Mouse (Mus musculus): ENCODE data around the gene Ccdc191. TPM values are rescaled to one million over a fixed set of nuclear protein-coding genes. Genes with fewer than 3 reads are reported as not detected.

Gene Ccdc191
- polyA plus RNA-seq, 1 experiment, result 0.12 TPM

DNA sequence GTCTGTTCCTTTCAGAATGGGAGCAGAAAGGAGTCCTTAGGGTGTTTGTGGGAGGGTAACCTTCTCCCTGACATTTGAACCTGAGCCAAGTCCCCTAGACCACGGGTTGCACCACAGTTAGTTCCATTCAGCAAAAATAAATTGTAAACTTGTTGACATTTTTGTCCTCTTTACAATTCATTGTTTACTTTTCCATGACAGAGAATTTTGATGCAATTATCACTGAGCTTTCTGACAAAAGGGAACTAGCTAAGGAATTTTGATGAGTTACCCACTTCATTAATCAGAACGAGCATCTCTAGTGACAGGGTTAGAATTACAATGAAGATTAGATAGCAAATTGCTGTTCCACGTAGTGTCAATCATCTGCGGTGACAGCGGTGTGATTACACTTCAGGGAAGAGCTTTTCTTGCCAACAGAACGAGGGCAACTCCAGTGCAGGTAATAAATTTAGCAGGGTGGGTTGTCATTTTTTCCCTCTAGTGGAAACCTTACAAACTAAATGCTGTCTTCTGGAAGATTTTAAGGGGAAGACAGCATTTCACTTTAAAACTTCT, 35.5 kb downstream of the Ccdc191 start:
- TF ChIP-seq TAL1 (IDR thresholded peaks at IDR 0.05; ENCODE audit: low read length) (no peak), GATA1 (IDR thresholded peaks at IDR 0.05; ENCODE audit: low read length) (no peak)
- Histone ChIP-seq H3K4me3 (replicated peaks) (no peak overlapping the region), H3K9me3 (ENCODE audit: control insufficient read depth, low read length) (no peaks in the 10 kb centered on the region), H3K4me1 (ENCODE audit: control insufficient read depth) (no peaks in the 10 kb centered on the region), H3K27me3 (ENCODE audit: control insufficient read depth) (no peaks in the 10 kb centered on the region), H3K36me3 (ENCODE audit: control insufficient read depth) (no peaks in the 10 kb centered on the region)

DNA sequence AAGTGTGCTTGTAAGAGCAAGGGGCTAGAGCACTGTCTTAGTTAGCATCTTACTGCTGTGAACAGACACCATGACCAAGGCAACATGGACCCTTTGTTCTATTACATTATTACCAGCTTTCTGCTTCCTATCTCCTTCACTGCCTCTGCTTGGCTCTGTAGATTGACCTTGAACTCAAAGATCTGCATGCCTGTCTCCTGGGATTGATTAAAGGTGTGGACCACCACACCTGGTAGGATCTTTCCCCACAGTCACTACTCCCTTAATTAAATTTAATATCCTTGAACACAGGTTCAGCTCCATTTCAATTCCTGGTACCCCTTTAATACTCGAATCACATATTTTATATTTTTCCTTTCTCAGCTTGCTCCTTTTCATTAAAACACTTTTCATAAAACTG, 36.2 kb downstream of the Ccdc191 start:
- Histone ChIP-seq H3K4me3 (replicated peaks) (no peak overlapping the region), H3K4me1 (ENCODE audit: control insufficient read depth) (no peaks in the 10 kb centered on the region), H3K27me3 (ENCODE audit: control insufficient read depth) (no peaks in the 10 kb centered on the region), H3K36me3 (ENCODE audit: control insufficient read depth) (no peaks in the 10 kb centered on the region), H3K9me3 (ENCODE audit: control insufficient read depth, low read length) (no peaks in the 10 kb centered on the region)
- TF ChIP-seq GATA1 (IDR thresholded peaks at IDR 0.05; ENCODE audit: low read length) (no peak), TAL1 (IDR thresholded peaks at IDR 0.05; ENCODE audit: low read length) (no peak)

DNA sequence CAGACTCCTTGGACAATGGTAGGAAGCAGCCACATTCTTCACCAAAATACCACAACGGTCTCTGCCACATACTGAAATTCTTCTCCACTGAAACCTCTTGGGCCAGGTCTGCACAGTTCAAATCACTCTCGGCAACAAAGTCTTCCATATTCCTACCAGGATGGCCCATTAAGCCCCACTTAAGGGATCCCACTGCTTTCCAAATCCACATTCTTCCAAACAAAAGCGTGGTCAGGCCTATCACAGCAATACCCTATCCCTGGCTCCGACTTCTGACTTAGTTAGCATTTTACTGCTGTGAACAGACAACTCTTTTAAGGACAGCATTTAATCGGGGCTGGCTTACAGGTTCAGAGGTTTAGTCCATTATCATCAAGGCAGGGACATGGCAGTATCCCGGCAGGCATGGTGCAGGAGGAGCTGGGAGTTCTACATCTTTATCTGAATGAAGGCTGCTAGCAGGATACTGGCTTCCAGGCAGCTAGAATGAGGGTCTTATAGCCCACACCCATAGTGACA, 36.8 kb downstream of the Ccdc191 start, which contains the start of gene Qtrt2:
TSS of gene Qtrt2 (minus strand) at position 469 of the 519 bp plus-strand sequence.
- Histone ChIP-seq H3K36me3 (ENCODE audit: control insufficient read depth) (no peaks in the 10 kb centered on the region), H3K9me3 (ENCODE audit: control insufficient read depth, low read length) (no peaks in the 10 kb centered on the region), H3K4me1 (ENCODE audit: control insufficient read depth) (no peaks in the 10 kb centered on the region), H3K4me3 (replicated peaks) (no peak within 1 kb of the TSS), H3K27me3 (ENCODE audit: control insufficient read depth) (no peaks in the 10 kb centered on the region)
- TF ChIP-seq GATA1 (IDR thresholded peaks at IDR 0.05; ENCODE audit: low read length) (no peak), TAL1 (IDR thresholded peaks at IDR 0.05; ENCODE audit: low read length) (no peak)

DNA sequence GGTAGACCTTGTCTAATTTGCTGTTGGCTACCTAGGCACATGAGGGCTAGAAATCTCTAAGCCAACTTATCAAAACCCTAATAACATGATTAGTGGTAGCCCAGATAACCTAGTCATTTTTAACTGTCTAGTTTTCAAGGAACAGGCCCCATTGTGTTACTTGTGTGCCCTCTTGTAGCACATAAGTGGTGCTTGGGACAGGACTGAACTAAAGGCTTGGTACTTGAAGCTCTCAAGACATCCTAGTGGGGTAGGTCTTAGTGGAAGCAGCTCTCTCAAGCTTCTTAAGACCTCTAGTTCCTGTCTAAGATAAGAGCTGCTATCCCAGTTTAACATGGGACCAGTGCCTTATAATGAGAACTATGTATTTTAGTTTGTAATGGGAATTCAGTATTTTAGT, 41.0 kb downstream of the Ccdc191 start:
- no peaks in the 10 kb centered on the region for H3K27me3 ChIP-seq (ENCODE audit: control insufficient read depth)
- TF ChIP-seq TAL1 (IDR thresholded peaks at IDR 0.05; ENCODE audit: low read length), result no peak
- no peak for TF ChIP-seq GATA1 (IDR thresholded peaks at IDR 0.05; ENCODE audit: low read length)
- H3K4me1 ChIP-seq (ENCODE audit: control insufficient read depth), result no peaks in the 10 kb centered on the region
- H3K4me3 ChIP-seq (replicated peaks), result no peak overlapping the region
- H3K36me3 ChIP-seq (ENCODE audit: control insufficient read depth), result no peaks in the 10 kb centered on the region; the same call in 1 of the 2 replicates
- H3K9me3 ChIP-seq (ENCODE audit: control insufficient read depth, low read length), result no peaks in the 10 kb centered on the region

DNA sequence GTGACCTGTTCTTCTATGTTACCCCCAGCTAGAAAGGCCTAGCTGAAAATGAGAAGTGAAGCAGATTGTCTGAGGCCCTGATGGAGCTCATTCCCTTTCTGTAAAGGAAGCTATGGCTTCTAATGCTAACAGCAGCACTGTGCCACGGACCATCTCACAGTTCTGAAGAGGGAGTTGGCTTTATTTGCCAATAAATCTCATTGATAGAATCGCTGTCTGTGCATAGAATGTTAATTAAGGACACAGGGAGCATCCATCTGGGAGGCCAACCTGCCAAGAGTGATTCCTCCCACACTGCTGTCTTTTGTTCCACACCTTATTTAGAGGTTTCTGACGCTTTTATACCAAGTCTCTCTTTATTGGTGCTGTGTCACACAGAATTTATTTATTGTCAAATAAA, 41.9 kb downstream of the Ccdc191 start:
- H3K9me3 ChIP-seq (ENCODE audit: control insufficient read depth, low read length), result no peaks in the 10 kb centered on the region
- no peaks in the 10 kb centered on the region for H3K27me3 ChIP-seq (ENCODE audit: control insufficient read depth)
- TF ChIP-seq TAL1 (IDR thresholded peaks at IDR 0.05; ENCODE audit: low read length) (no peak), GATA1 (IDR thresholded peaks at IDR 0.05; ENCODE audit: low read length) (no peak)
- H3K4me1 ChIP-seq (ENCODE audit: control insufficient read depth), result no peaks in the 10 kb centered on the region
- H3K4me3 ChIP-seq (replicated peaks), result no peak overlapping the region
- H3K36me3 ChIP-seq (ENCODE audit: control insufficient read depth), result no peaks in the 10 kb centered on the region; the same call in 1 of the 2 replicates

DNA sequence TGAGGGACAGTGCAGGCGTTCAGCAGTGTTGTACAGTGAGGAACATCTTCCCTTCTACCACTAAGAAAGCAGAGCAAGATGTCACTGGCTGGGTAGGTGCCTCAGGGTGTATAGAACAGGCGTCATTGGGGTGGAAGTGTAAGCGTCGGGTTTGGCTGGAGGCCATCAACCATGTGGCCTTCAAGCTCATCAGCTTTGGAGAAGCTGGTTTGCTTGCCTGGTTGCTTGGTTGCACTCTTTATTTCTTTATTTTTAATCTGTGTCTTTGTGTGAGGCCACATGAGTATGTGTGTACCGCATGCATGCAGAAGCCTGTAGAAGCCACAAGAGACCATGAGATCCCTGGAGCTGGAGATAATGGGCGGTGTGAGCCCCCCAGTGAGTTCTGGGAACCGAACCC, 42.7 kb downstream of the Ccdc191 start:
- no peak overlapping the region for H3K4me3 ChIP-seq (replicated peaks)
- H3K4me1 ChIP-seq (ENCODE audit: control insufficient read depth), result no peaks in the 10 kb centered on the region
- H3K27me3 ChIP-seq (ENCODE audit: control insufficient read depth), result no peaks in the 10 kb centered on the region
- no peak for TF ChIP-seq GATA1 (IDR thresholded peaks at IDR 0.05; ENCODE audit: low read length)
- TF ChIP-seq TAL1 (IDR thresholded peaks at IDR 0.05; ENCODE audit: low read length), result no peak
- no peaks in the 10 kb centered on the region; the same call in 1 of the 2 replicates for H3K36me3 ChIP-seq (ENCODE audit: control insufficient read depth)
- no peaks in the 10 kb centered on the region for H3K9me3 ChIP-seq (ENCODE audit: control insufficient read depth, low read length)

DNA sequence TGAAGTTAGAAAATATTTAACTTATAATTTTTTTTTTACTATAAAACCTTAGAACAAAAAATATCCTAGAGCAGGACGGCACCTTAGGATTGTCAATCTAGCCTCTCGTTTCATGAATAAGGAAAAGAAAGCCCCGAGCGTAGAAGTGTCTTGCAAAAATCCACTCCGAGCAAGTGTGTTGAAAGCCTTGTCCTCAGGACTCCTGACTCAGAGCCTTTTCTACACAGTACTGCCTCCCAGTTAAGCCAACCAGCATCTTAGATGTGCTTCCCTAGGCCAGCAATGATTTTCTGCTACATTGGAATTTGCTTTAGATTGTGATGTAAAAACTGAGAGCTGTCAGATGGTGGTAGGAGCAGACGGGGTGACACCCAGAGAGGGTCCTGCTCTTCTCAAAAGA, 43.4 kb downstream of the Ccdc191 start:
- H3K4me1 ChIP-seq (ENCODE audit: control insufficient read depth), result no peaks in the 10 kb centered on the region
- no peaks in the 10 kb centered on the region; the same call in 1 of the 2 replicates for H3K36me3 ChIP-seq (ENCODE audit: control insufficient read depth)
- H3K4me3 ChIP-seq (replicated peaks), result no peak overlapping the region
- no peaks in the 10 kb centered on the region for H3K9me3 ChIP-seq (ENCODE audit: control insufficient read depth, low read length)
- TF ChIP-seq TAL1 (IDR thresholded peaks at IDR 0.05; ENCODE audit: low read length) (no peak), GATA1 (IDR thresholded peaks at IDR 0.05; ENCODE audit: low read length) (no peak)
- no peaks in the 10 kb centered on the region for H3K27me3 ChIP-seq (ENCODE audit: control insufficient read depth)

DNA sequence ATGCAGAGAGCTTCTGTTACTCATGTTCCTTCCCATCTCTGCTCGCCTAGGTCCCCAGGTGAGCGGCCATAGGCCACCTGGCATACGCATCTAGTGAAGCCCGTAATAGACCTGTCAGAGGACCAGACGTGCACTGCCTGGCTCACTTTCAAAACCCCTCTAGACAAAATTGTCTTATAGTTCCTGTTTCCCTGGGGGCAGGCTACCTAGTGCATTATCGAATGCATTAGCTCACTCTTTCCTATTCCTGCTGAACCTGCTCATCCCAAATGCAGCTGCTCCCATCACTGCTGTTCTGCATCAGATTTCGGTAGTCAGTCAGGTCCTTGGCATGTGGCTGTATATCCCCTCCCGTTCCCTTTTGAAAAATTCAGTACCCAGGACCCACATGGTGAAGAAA, 45.3 kb downstream of the Ccdc191 start:
- no peaks in the 10 kb centered on the region for H3K9me3 ChIP-seq (ENCODE audit: control insufficient read depth, low read length)
- TF ChIP-seq GATA1 (IDR thresholded peaks at IDR 0.05; ENCODE audit: low read length), result no peak
- no peak for TF ChIP-seq TAL1 (IDR thresholded peaks at IDR 0.05; ENCODE audit: low read length)
- no peaks in the 10 kb centered on the region for H3K27me3 ChIP-seq (ENCODE audit: control insufficient read depth)
- H3K36me3 ChIP-seq (ENCODE audit: control insufficient read depth), result no peaks in the 10 kb centered on the region; the same call in 1 of the 2 replicates
- H3K4me3 ChIP-seq (replicated peaks), result no peak overlapping the region
- no peaks in the 10 kb centered on the region for H3K4me1 ChIP-seq (ENCODE audit: control insufficient read depth)

DNA sequence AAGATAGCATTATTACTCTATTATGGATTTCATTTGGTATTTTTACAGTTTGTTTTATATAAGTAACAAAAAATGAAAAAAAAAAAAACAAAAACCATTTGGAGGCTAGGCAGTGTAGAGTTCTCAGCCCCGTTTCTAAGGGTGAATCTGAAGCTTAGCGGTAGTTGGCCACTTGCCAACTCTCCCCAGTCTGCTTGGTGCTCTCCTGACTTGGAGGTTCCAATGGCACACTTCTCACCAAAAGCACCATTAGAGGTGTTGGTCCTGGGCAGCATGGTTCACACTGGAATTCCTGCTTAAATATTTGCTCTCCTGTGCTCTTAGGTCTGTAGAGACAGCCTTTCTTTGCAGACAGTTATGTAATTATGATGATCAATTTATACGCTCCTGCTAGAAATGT, 45.8 kb downstream of the Ccdc191 start:
- no peaks in the 10 kb centered on the region for H3K4me1 ChIP-seq (ENCODE audit: control insufficient read depth)
- no peaks in the 10 kb centered on the region; the same call in 1 of the 2 replicates for H3K36me3 ChIP-seq (ENCODE audit: control insufficient read depth)
- no peak overlapping the region for H3K4me3 ChIP-seq (replicated peaks)
- TF ChIP-seq TAL1 (IDR thresholded peaks at IDR 0.05; ENCODE audit: low read length) (no peak), GATA1 (IDR thresholded peaks at IDR 0.05; ENCODE audit: low read length) (no peak)
- H3K27me3 ChIP-seq (ENCODE audit: control insufficient read depth), result no peaks in the 10 kb centered on the region
- H3K9me3 ChIP-seq (ENCODE audit: control insufficient read depth, low read length), result no peaks in the 10 kb centered on the region
